Mouse (Mus musculus) right cerebral cortex, postnatal 36 days (tissue): ENCODE results near the gene Nsun4.
A peak's percentile ranks its signal among the peaks of the same experiment; 100 is the strongest.

ENCODE experiments used
- DNase-seq, 2 experiments: peaks; one replicate each; pipeline ENCODE4 v3.0.0; 2022; ENCODE audit warnings: low spot score in 2 of 2, mixed read lengths in 1 of 2

Nsun4 gene

GRCm38 (mm10) chr4:116047681-116048080 lies 6.0 kb downstream of the Nsun4 start:
- DNase-seq, result no peak

GRCm38 (mm10) chr4:116046604-116047003 lies 7.1 kb downstream of the Nsun4 start:
- DNase-seq, result no peak

GRCm38 (mm10) chr4:116042186-116042585 lies 11.5 kb downstream of the Nsun4 start:
- no peak for DNase-seq

GRCm38 (mm10) chr4:116040466-116040865 lies 13.2 kb downstream of the Nsun4 start:
- DNase-seq, result no peak

- peak; percentile 62 to 73 for DNase-seq
Observed at GRCm38 (mm10) chr4:116033374-116033773, 20.3 kb downstream of the Nsun4 start.

- no peak for DNase-seq
Observed at GRCm38 (mm10) chr4:116032906-116033305, 20.8 kb downstream of the Nsun4 start.

- no peak for DNase-seq
Observed at GRCm38 (mm10) chr4:116017902-116018746, 35.6 kb downstream of the Nsun4 start, which contains the start of gene Faah. Faah (minus strand) TSS chr4:116017926.

- DNase-seq, result peak; percentile 66 to 68
Observed at GRCm38 (mm10) chr4:116017300-116017901, 36.3 kb downstream of the Nsun4 start.

GRCm38 (mm10) chr4:116016862-116017299 lies 36.8 kb downstream of the Nsun4 start:
- DNase-seq, result no peak

- DNase-seq, result no peak
Observed at GRCm38 (mm10) chr4:116016396-116016795, 37.3 kb downstream of the Nsun4 start.

GRCm38 (mm10) chr4:116015996-116016395 lies 37.7 kb downstream of the Nsun4 start:
- DNase-seq, result peak; percentile 51 to 67

GRCm38 (mm10) chr4:116015502-116015901 lies 38.2 kb downstream of the Nsun4 start:
- no peak for DNase-seq

- no peak for DNase-seq
Observed at GRCm38 (mm10) chr4:116010186-116010585, 43.5 kb downstream of the Nsun4 start.

- no peak for DNase-seq
Observed at GRCm38 (mm10) chr4:116001206-116001605, 52.5 kb downstream of the Nsun4 start.

GRCm38 (mm10) chr4:116000671-116001070 lies 53.0 kb downstream of the Nsun4 start:
- DNase-seq, result no peak

GRCm38 (mm10) chr4:115996729-115997128 lies 56.9 kb downstream of the Nsun4 start:
- DNase-seq, result no peak

- DNase-seq, result no peak
Observed at GRCm38 (mm10) chr4:115995376-115995730, 58.3 kb downstream of the Nsun4 start.

GRCm38 (mm10) chr4:115994662-115995375 lies 58.9 kb downstream of the Nsun4 start:
- DNase-seq, result no peak

- no peak for DNase-seq
Observed at GRCm38 (mm10) chr4:115989382-115989781, 64.3 kb downstream of the Nsun4 start.

- DNase-seq, result no peak
Observed at GRCm38 (mm10) chr4:115987858-115988530, 65.7 kb downstream of the Nsun4 start.

- DNase-seq, result no peak
Observed at GRCm38 (mm10) chr4:115987436-115987835, 66.2 kb downstream of the Nsun4 start.

GRCm38 (mm10) chr4:115984967-115985366 lies 68.7 kb downstream of the Nsun4 start:
- no peak for DNase-seq
